Comparison of ENCODE assay signal across 22 mouse cellular contexts in the genomic region with DNA sequence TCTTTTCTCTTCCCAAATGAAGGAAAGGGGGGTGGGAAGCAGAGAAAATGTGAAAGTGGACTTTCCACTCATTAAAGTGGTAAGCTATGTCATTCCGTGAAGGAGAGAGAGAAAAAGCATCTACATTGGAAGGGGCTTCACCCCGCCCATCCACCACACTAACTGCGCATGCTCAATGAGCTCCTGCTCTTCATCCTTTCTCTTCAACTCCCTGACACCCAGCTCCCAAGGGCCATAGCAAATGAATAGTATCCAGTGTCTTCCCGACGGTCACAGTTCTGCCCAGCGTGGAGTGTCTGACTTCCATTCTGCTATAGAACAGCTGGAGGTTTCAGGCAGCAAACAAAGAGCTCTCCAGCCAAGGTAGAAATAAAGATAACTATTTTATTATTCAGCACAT.
A peak's percentile ranks its signal among the peaks of the same experiment; 100 is the strongest.
DNase-seq lines count a peak whose midpoint lies in the region; ATAC-seq and TF ChIP-seq lines count a peak whose summit lies in the region.
"Had no signal": no experiment of that assay in that cellular context is flagged by ENCODE, and none has a peak within 500 bp of the region (broad histone marks: within the 10 kb centered on the region; RNA-seq: fewer than 3 reads in every experiment).

No protein-coding gene starts in this region.

- intact Hi-C loops in gastrocnemius, postnatal 36 days (cut with DNase I) = no loop called here

- no peak overlapping the region for H3K4me3 ChIP-seq in thymus, adult 2 months (ENCODE audit: control insufficient read depth, insufficient read depth, low read length)
- H3K4me3 ChIP-seq in hindbrain, embryonic 16.5 days (ENCODE audit: low read length) = no peak overlapping the region
- no peak overlapping the region for H3K4me3 ChIP-seq in midbrain, embryonic 14.5 days (replicated peaks; ENCODE audit: low read depth, low read length)
- H3K4me3 ChIP-seq: embryonic facial prominence, embryonic 13.5 days; erythroblast, embryonic 14.5 days; forebrain, embryonic 12.5 days; heart, embryonic 12.5 days; limb, embryonic 12.5 days had no signal

- peak; percentile 15 for DNase-seq in thymus, postnatal 4 days
- no peak for DNase-seq in thymus, adult 2 months
- peak; percentile 47 for DNase-seq in midbrain, embryonic 14.5 days
- DNase-seq in spleen, postnatal 36 days (ENCODE audit: low spot score in 2 of 2) = no peak
- no peak for DNase-seq in gastrocnemius, postnatal 36 days
- no peak for DNase-seq in right cerebral cortex, postnatal 10 days (ENCODE audit: low spot score in 2 of 2)
- DNase-seq: cerebellum, adult 11-12 months; cerebellum, postnatal 14 days; gastrocnemius, postnatal 10 days; heart, postnatal 10 days; kidney, postnatal 25 days; lung, adult 18-20 months; lung, postnatal 10 days; right cerebral cortex, postnatal 25 days had no signal

- no peak for TF ChIP-seq POLR2A in thymus, adult 2 months (IDR thresholded peaks at IDR 0.05; ENCODE audit: control insufficient read depth, extremely low read depth, insufficient read depth, low read length, poor library complexity)

- H3K27me3 ChIP-seq in thymus, adult 2 months (ENCODE audit: control insufficient read depth, insufficient read depth, low read length) = no peaks in the 10 kb centered on the region
- H3K27me3 ChIP-seq in hindbrain, embryonic 16.5 days (replicated peaks; ENCODE audit: control insufficient read depth, insufficient read depth, low read length) = no peaks in the 10 kb centered on the region
- H3K27me3 ChIP-seq in midbrain, embryonic 14.5 days (ENCODE audit: control insufficient read depth, insufficient read depth, low read length) = no peaks in the 10 kb centered on the region
- H3K27me3 ChIP-seq: embryonic facial prominence, embryonic 13.5 days; forebrain, embryonic 12.5 days; heart, embryonic 12.5 days; limb, embryonic 12.5 days had no signal

- no peak overlapping the region for H3K9ac ChIP-seq in hindbrain, embryonic 16.5 days (ENCODE audit: low read depth, low read length)
- H3K9ac ChIP-seq in midbrain, embryonic 14.5 days (replicated peaks; ENCODE audit: low read length) = no peak overlapping the region
- H3K9ac ChIP-seq: embryonic facial prominence, embryonic 13.5 days; forebrain, embryonic 12.5 days; heart, embryonic 12.5 days; limb, embryonic 12.5 days had no signal

- TF ChIP-seq CTCF in thymus, adult 2 months (IDR thresholded peaks at IDR 0.05; ENCODE audit: borderline replicate concordance, control insufficient read depth, extremely low read depth, insufficient read depth, low read length, poor library complexity) = no peak

- no peak overlapping the region for H3K4me2 ChIP-seq in hindbrain, embryonic 16.5 days (ENCODE audit: low read length)
- peak overlapping the region; percentile 20; the same call in 1 of the 2 replicates for H3K4me2 ChIP-seq in midbrain, embryonic 14.5 days (ENCODE audit: low read length)
- H3K4me2 ChIP-seq: embryonic facial prominence, embryonic 13.5 days; forebrain, embryonic 12.5 days; heart, embryonic 12.5 days; limb, embryonic 12.5 days; liver, embryonic 11.5 days had no signal

- no peaks in the 10 kb centered on the region for H3K9me3 ChIP-seq in hindbrain, embryonic 16.5 days (ENCODE audit: control insufficient read depth, low read length)
- H3K9me3 ChIP-seq in midbrain, embryonic 14.5 days (ENCODE audit: control insufficient read depth, low read length) = no peaks in the 10 kb centered on the region
- H3K9me3 ChIP-seq: embryonic facial prominence, embryonic 13.5 days; forebrain, embryonic 12.5 days; limb, embryonic 12.5 days had no signal

- peak; percentile 52; the same call in 1 of the 2 replicates for ATAC-seq in hindbrain, embryonic 16.5 days
- ATAC-seq in midbrain, embryonic 14.5 days (ENCODE audit: low FRiP score, low TSS enrichment) = no peak
- ATAC-seq: intestine, postnatal 0 days had no signal

- no peak overlapping the region for H3K27ac ChIP-seq in thymus, adult 2 months (ENCODE audit: control insufficient read depth, insufficient read depth, low read length)
- H3K27ac ChIP-seq in hindbrain, embryonic 16.5 days (ENCODE audit: low read depth, low read length) = no peak overlapping the region
- H3K27ac ChIP-seq in midbrain, embryonic 14.5 days (replicated peaks; ENCODE audit: low read depth, low read length) = peak overlapping the region; percentile 43; the same call in 1 of the 2 replicates
- H3K27ac ChIP-seq: embryonic facial prominence, embryonic 13.5 days; forebrain, embryonic 12.5 days; limb, embryonic 12.5 days had no signal

- H3K36me3 ChIP-seq in thymus, adult 2 months (ENCODE audit: control insufficient read depth, insufficient read depth, low read length) = no peaks in the 10 kb centered on the region
- no peaks in the 10 kb centered on the region for H3K36me3 ChIP-seq in hindbrain, embryonic 16.5 days (ENCODE audit: control insufficient read depth, insufficient read depth, low read length)
- H3K36me3 ChIP-seq in midbrain, embryonic 14.5 days (ENCODE audit: control insufficient read depth, insufficient read depth, low read length) = no peaks in the 10 kb centered on the region
- H3K36me3 ChIP-seq: embryonic facial prominence, embryonic 13.5 days; forebrain, embryonic 12.5 days; heart, embryonic 12.5 days; limb, embryonic 12.5 days had no signal

- WGBS in thymus, adult 2 months = 95% methylated on average over 6 of the region's 6 CpGs
- WGBS in hindbrain, embryonic 16.5 days = 27% methylated on average over 6 of the region's 6 CpGs
- 24% methylated on average over 6 of the region's 6 CpGs for WGBS in midbrain, embryonic 14.5 days

- H3K4me1 ChIP-seq in thymus, adult 2 months (replicated peaks; ENCODE audit: control insufficient read depth, insufficient read depth, low read length) = peaks cover 42% of the 10 kb centered on the region
- H3K4me1 ChIP-seq in hindbrain, embryonic 16.5 days (ENCODE audit: control insufficient read depth, insufficient read depth, low read depth, low read length) = no peaks in the 10 kb centered on the region; the same call in none of the 2 replicates
- peaks cover 10% of the 10 kb centered on the region for H3K4me1 ChIP-seq in midbrain, embryonic 14.5 days (ENCODE audit: control insufficient read depth, insufficient read depth, low read length)
- H3K4me1 ChIP-seq: limb, embryonic 12.5 days had no signal

Comparison
In these comparisons a context has a peak if more than half of its experiments do, and no peak if none do; other contexts are left out.
1. DNase-seq: peak in thymus, postnatal 4 days (single experiment) and midbrain, embryonic 14.5 days (single experiment); none in thymus, adult 2 months (single experiment), spleen, postnatal 36 days (0 of 2), gastrocnemius, postnatal 36 days (0 of 2) and right cerebral cortex, postnatal 10 days (0 of 2).